Mouse (Mus musculus): ENCODE data around the gene Olfr69.
"Not testable (repeated sequence)": the region's sequence is repeated elsewhere in the genome, so short reads cannot be mapped to it uniquely, and the experiment has no call there.

Olfr69 gene
- long read RNA-seq, experiment 1: 0 reads
- long read RNA-seq, experiment 2: 0 reads

DNA sequence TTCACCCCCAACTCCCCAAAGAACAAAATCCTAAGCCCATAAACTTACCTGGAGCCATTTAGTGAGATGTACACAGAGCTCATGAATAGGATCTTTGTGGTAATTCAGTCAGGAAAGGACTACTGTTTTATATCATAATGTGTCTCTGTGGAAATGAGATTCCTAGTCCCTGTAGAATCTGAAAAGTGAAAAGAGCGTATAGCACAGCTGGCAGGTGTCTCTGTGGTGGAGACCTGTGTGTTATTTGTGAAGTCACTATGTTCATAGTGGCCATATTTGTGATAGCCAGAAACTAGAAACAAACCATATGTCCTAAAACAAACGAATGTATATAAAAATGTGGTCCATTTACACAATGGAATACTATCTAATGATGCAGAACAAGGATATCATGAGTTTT is at the start of gene Olfr69:
TSS of gene Olfr69 (minus strand) at position 101 of the 400 bp plus-strand sequence.
- intact Hi-C loops (cut with DNase I): no loop called here

DNA sequence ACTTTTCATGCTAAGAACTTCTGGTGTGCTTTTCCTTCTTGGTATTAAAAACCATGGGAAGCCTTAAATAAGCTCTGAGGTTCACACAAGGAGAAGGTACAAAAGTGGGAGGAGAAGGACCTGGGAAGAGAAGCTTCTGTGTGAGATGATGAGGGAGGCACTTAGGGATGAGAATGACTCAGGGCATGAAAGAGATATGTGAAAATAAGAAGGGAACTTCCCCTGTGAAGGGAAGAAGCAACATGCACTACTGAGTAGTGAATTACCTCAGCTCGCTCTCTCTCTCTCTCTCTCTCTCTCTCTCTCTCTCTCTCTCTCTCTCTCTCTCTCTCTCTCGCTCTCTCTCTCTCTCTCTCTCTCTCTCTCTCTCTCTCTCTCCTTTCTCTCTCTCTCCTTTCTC is 43.7 kb upstream of the Olfr69 start:
- intact Hi-C loops (cut with DNase I): not testable (repeated sequence)

DNA sequence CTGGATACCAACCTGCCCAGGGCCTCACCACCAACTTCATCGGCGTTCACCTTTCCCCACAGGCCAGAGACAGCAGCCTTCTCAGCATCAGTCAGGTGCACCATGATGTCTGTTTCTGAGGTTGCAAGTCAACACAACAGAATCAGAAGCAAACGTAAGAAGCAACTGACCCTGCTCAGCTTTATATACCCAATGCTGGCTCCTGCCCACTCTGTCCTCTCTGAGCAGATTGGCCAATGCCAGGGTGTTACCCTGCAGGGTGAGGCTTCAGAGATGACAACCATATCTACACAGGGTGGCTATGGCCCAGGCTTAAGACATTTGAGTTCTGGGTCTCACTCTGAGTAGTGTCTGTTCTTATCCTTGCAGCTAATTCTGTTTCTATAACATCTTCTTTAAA is 42.4 kb upstream of the Olfr69 start, which contains the start of gene Hbb-bt:
TSS of gene Hbb-bt (minus strand) at position 231 of the 400 bp plus-strand sequence.
- intact Hi-C loops (cut with DNase I): no loop called here

GRCm38 (mm10) chr7:103813152-103813551 is 41.8 kb upstream of the Olfr69 start:
- intact Hi-C loops (cut with DNase I): not testable (repeated sequence)

GRCm38 (mm10) chr7:103812174-103812573 is 40.8 kb upstream of the Olfr69 start:
- intact Hi-C loops (cut with DNase I): no loop called here

GRCm38 (mm10) chr7:103811223-103811845 is 39.9 kb upstream of the Olfr69 start:
- intact Hi-C loops (cut with DNase I): no loop called here

GRCm38 (mm10) chr7:103810746-103811145 is 39.4 kb upstream of the Olfr69 start:
- intact Hi-C loops (cut with DNase I): no loop called here

- intact Hi-C loops (cut with DNase I): no loop called here
These were observed 38.9 kb upstream of the Olfr69 start for GRCm38 (mm10) chr7:103810296-103810695.

DNA sequence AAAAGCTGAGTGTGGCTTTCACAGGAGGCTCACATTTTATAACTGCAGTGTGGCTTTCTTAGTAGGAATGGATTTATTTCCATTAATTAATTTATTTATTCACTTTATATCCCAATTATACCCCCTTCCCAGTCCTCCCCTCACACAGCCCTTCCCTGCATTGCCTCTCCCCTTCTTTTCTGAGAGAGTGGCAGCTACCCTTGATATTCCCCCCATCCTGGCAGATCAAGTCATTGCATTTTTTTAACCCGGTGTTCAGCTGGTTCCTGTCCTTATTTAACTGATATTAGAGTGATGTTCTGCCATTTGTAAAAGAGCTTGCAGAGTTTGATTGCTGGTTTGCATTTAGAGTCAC is 38.4 kb upstream of the Olfr69 start:
- intact Hi-C loops (cut with DNase I): no loop called here

GRCm38 (mm10) chr7:103808971-103809800 is 37.8 kb upstream of the Olfr69 start:
- intact Hi-C loops (cut with DNase I): no loop called here

- intact Hi-C loops (cut with DNase I): not testable (repeated sequence)
These were observed 36.7 kb upstream of the Olfr69 start for GRCm38 (mm10) chr7:103808120-103808519.

DNA sequence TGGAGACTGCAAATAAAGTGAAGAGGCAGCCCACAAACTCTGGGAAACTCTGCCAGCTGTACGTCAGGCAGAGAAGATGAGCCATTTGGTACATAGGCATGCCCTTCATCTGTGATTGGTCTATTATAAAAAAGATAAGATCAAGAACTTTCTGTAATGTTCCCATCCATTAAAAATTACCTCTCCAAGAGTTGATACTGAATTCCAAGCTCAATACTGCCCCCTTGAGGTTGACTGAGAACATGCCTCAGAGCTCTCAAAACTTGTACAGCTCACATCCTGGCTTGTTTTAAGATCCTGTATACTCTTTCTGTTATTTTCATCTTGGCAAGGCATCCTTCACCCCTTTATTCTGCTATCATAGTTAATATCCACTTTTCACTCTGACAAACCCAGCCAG is 35.5 kb upstream of the Olfr69 start:
- intact Hi-C loops (cut with DNase I): no loop called here

DNA sequence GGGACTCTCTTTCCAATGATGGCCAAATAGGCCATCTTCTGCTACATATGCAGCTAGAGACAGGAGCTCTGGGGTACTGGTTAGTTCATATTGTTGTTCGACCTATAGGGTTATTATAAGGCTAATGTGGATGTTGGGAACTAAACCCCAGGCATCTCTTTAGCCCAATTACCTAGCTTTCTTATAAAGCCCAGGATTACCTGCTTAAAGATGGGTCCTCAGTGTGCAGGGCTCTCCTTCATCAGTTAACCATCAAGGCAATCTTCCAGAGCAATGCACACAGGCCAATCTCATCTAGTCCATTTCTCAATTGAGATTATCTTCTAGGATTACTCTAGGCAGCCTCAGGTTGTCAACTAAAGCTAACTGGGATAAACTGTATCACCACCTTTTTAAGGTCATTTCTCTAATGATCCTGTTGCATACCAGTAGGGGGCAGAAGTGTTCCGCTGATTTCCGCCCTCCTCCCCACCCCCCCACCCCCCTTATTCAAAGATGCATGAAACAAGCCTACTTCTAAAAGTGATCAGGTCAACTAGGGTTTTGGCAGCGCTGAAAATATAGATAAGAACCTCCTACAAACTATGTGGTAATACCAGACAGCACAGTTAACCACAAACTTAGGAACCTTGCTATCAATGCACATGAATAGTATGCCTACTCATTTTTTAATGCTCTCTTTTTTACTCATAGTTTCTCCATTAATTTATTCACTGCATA is 21.4 kb upstream of the Olfr69 start:
- intact Hi-C loops (cut with DNase I): loop anchor here (5.0 kb wide), 1 partner anchor 149 kb away; the partner anchor contains the start of gene Olfr633

- intact Hi-C loops (cut with DNase I): loop anchor here (5.0 kb wide), 1 partner anchor 151 kb away; the partner anchor contains the start of gene Olfr633
These were observed 20.3 kb upstream of the Olfr69 start, which contains the start of gene Olfr67 for GRCm38 (mm10) chr7:103791721-103792120. TSS of gene Olfr67 (minus strand) at chr7:103791821.

DNA sequence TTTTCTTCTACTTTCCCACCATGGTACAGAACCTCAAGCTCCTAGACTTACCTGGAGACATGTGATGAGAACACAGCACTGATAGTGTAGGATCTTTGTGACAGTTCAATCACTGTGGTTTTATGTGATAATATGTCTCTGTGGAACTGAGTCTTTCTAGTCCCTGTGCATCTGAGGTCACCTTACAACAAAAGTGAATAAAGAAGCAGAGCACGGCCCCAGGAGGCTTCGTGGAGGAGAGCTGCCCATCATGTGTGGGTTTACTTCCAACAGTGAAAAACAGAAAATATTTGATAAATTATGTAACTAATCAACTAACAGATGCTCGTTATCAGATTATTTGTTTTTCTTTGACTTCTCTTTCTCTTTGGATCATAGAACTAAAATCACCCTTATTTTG is 8.2 kb upstream of the Olfr69 start, which contains the start of gene Olfr68:
TSS of gene Olfr68 (minus strand) at position 101 of the 400 bp plus-strand sequence.
- intact Hi-C loops (cut with DNase I): no loop called here

DNA sequence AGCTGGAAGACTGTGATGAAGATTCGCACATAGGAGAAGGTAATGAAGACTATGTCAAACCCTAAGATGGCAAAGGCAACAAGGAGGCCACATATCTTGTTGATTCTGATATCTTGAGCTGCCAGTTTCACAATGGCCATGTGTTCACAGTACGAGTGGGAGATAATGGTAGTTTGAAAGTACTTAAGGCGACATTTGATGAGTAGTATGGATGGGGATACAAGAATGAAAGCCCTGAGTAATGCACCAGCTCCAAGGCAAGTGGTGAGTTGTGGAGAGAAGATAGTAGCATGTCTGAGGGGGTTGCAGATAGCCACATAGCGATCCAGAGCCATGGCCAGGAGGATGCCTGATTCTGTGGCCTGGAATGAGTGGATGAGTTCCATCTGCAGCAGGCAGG is 6.3 kb upstream of the Olfr69 start:
- intact Hi-C loops (cut with DNase I): not testable (repeated sequence)

DNA sequence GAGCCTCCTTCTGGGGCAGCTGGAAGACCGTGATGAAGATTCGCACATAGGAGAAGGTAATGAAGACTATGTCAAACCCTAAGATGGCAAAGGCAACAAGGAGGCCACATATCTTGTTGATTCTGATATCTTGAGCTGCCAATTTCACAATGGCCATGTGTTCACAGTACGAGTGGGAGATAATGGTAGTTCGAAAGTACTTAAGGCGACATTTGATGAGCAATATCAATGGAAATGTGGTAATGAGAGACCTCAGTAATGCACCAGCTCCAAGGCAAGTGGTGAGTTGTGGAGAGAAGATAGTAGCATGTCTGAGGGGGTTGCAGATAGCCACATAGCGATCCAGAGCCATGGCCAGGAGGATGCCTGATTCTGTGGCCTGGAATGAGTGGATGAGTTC is 3.7 kb downstream of the Olfr69 start:
- intact Hi-C loops (cut with DNase I): not testable (repeated sequence)

- intact Hi-C loops (cut with DNase I): not testable (repeated sequence)
These were observed 9.2 kb downstream of the Olfr69 start for GRCm38 (mm10) chr7:103762212-103762611.

DNA sequence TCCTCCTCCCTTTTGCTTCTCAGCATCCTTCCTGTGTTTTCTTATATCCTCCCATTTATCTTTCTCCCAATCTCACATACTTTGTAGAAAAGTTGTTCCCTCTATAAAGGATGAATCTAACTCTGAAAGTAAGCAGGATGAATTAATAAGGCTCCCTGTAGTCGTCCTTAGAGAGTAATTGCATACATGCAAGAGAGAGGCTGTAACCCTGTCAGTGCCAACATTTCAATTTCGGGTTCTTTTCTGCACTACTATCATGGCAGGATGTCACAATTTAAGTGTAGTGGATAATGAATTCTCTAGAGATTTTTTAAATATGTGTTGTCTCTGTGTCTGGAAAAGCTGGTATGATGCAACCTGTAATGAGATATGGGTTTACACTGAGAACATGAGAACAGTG is 14.2 kb downstream of the Olfr69 start, which contains the start of gene Olfr630:
TSS of gene Olfr630 (minus strand) at position 101 of the 400 bp plus-strand sequence.
- intact Hi-C loops (cut with DNase I): no loop called here

DNA sequence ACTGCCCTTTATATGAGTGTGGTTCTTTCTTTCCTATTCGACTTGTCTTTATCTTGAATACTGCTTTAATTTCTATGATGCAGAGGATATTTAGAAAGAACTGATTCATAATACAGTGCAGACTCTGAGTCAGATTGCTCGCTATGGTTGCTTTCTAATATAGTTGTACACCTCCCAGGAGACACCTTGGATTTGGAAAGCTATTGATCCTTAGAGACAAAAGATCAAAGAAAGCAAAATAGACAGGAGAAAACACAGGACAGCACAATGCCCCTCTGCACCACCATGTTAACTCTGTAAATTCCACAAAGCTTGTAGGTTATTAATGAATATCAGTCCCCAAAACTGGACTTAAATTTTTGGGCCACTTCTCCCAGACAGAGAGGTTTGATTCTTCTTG is 26.6 kb downstream of the Olfr69 start, which contains the start of gene Olfr629:
TSS of gene Olfr629 (minus strand) at position 101 of the 400 bp plus-strand sequence.
- intact Hi-C loops (cut with DNase I): no loop called here

GRCm38 (mm10) chr7:103730074-103730473 is 41.3 kb downstream of the Olfr69 start, which contains the start of gene Olfr628:
TSS of gene Olfr628 (plus strand) at chr7:103730374.
- intact Hi-C loops (cut with DNase I): no loop called here
